Mouse (Mus musculus): Measurements from ENCODE around the gene Rubcn. TPM values are rescaled to one million over a fixed set of nuclear protein-coding genes. Genes with fewer than 3 reads are reported as not detected.

The Rubcn gene
- polyA plus RNA-seq, 1 experiment, result 28.5 TPM

GRCm38 (mm10) chr16:32810321-32810720, 67.2 kb downstream of the Rubcn start, which contains the start of gene Smbd1:
Gene Smbd1, minus strand, starts transcription at chr16:32810477.
- peaks cover 25% of the 10 kb centered on the region for H3K4me1 ChIP-seq (ENCODE audit: control insufficient read depth, insufficient read depth, insufficient read length, low read length)
- WGBS, result 39% methylated on average over 4 of the region's 4 CpGs
- no peak for TF ChIP-seq POLR2A (IDR thresholded peaks at IDR 0.05; ENCODE audit: low read depth, low read length)
- TF ChIP-seq CTCF (IDR thresholded peaks at IDR 0.05; ENCODE audit: extremely low read depth, insufficient read length, insufficient replicate concordance, low read depth, low read length), result peak; percentile 31; the same call in 1 of the 2 replicates
- H3K27ac ChIP-seq (ENCODE audit: insufficient read depth, low read depth, low read length), result no peak within 1 kb of the TSS
- no peaks in the 10 kb centered on the region for H3K27me3 ChIP-seq (ENCODE audit: control insufficient read depth, insufficient read depth, low read length)
- H3K36me3 ChIP-seq (ENCODE audit: control insufficient read depth, insufficient read depth, low read length), result no peaks in the 10 kb centered on the region
- no peak within 1 kb of the TSS for H3K4me3 ChIP-seq (ENCODE audit: low read depth, low read length)

DNA sequence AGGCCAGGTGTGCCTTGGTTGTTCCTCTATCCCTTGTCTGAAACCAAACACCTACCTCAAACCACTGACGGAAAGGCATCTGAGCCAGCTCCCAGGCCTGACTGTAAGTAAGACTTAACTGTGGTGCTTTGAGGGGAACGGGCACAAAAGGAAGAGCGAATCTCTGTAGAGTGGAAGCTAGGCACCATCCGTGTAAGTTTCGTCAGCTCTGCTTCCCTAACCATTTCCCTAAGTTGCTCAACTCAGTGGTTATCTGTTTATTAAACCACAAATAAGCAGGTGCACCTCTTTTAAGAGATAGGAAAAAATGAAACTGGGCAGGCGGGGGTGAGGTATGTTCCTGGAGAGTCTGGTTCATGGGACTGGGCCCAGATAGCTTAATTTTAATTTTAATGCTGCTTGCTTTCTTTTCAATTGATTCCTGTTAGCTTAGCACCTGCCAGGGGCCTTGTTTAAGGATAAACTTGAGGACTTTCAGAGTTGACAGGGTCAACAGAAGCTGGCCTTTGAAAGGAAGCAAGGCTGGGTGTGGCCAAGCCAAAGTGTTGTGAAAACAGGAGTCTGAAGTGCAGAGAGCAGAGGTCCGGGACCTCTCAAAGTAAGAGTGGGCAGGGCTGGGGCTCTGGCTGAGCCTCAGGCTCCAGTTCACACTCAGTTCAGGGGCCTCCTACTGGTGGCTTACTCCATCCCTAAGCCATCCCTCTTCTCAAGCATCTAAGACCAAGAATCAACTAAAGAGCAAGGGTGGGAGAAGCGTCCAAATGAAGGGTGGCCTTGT, 70.0 kb downstream of the Rubcn start:
- no peak overlapping the region for H3K4me3 ChIP-seq (ENCODE audit: low read depth, low read length)
- WGBS, result 28% methylated on average over 8 of the region's 8 CpGs
- peak overlapping the region; percentile 75; the same call in 1 of the 2 replicates for H3K27ac ChIP-seq (ENCODE audit: insufficient read depth, low read depth, low read length)
- peaks cover 27% of the 10 kb centered on the region for H3K4me1 ChIP-seq (ENCODE audit: control insufficient read depth, insufficient read depth, insufficient read length, low read length)
- H3K36me3 ChIP-seq (ENCODE audit: control insufficient read depth, insufficient read depth, low read length), result no peaks in the 10 kb centered on the region
- peak; percentile 7; the same call in 1 of the 2 replicates for TF ChIP-seq CTCF (IDR thresholded peaks at IDR 0.05; ENCODE audit: extremely low read depth, insufficient read length, insufficient replicate concordance, low read depth, low read length)
- TF ChIP-seq POLR2A (IDR thresholded peaks at IDR 0.05; ENCODE audit: low read depth, low read length), result no peak
- H3K27me3 ChIP-seq (ENCODE audit: control insufficient read depth, insufficient read depth, low read length), result no peaks in the 10 kb centered on the region

DNA sequence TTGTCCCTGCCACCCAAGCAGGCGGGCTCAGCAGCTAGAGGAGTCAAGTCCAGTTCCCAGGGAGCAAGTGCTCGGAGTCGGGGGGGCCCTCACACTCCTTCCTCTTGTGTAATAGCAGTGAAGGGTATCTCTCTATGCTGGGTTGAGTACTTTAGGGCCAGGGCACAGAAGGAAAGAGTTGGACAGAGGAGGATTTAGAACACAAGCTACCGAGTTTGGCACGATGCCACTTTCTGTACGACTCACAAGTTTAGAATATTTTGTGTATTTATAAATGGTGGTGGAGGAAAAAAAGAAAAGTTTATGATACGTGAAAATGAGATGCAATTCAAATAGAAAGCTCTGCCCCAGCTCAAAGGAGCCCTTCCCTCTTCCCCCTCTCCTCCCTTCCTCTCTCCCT, 72.4 kb downstream of the Rubcn start:
- no peaks in the 10 kb centered on the region for H3K36me3 ChIP-seq (ENCODE audit: control insufficient read depth, insufficient read depth, low read length)
- H3K27ac ChIP-seq (ENCODE audit: insufficient read depth, low read depth, low read length), result no peak overlapping the region
- peaks cover 28% of the 10 kb centered on the region for H3K4me1 ChIP-seq (ENCODE audit: control insufficient read depth, insufficient read depth, insufficient read length, low read length)
- H3K27me3 ChIP-seq (ENCODE audit: control insufficient read depth, insufficient read depth, low read length), result no peaks in the 10 kb centered on the region
- no peak for TF ChIP-seq CTCF (IDR thresholded peaks at IDR 0.05; ENCODE audit: extremely low read depth, insufficient read length, insufficient replicate concordance, low read depth, low read length)
- no peak for TF ChIP-seq POLR2A (IDR thresholded peaks at IDR 0.05; ENCODE audit: low read depth, low read length)
- WGBS, result 55% methylated on average over 7 of the region's 7 CpGs
- H3K4me3 ChIP-seq (ENCODE audit: low read depth, low read length), result no peak overlapping the region

- 61% methylated on average over 5 of the region's 5 CpGs for WGBS
- Histone ChIP-seq H3K4me3 (ENCODE audit: low read depth, low read length) (no peak overlapping the region), H3K27ac (ENCODE audit: insufficient read depth, low read depth, low read length) (no peak overlapping the region), H3K4me1 (ENCODE audit: control insufficient read depth, insufficient read depth, insufficient read length, low read length) (peaks cover 23% of the 10 kb centered on the region), H3K27me3 (ENCODE audit: control insufficient read depth, insufficient read depth, low read length) (no peaks in the 10 kb centered on the region), H3K36me3 (ENCODE audit: control insufficient read depth, insufficient read depth, low read length) (no peaks in the 10 kb centered on the region)
- TF ChIP-seq CTCF (IDR thresholded peaks at IDR 0.05; ENCODE audit: extremely low read depth, insufficient read length, insufficient replicate concordance, low read depth, low read length), result no peak
These were observed 73.7 kb downstream of the Rubcn start for GRCm38 (mm10) chr16:32803901-32804300.

DNA sequence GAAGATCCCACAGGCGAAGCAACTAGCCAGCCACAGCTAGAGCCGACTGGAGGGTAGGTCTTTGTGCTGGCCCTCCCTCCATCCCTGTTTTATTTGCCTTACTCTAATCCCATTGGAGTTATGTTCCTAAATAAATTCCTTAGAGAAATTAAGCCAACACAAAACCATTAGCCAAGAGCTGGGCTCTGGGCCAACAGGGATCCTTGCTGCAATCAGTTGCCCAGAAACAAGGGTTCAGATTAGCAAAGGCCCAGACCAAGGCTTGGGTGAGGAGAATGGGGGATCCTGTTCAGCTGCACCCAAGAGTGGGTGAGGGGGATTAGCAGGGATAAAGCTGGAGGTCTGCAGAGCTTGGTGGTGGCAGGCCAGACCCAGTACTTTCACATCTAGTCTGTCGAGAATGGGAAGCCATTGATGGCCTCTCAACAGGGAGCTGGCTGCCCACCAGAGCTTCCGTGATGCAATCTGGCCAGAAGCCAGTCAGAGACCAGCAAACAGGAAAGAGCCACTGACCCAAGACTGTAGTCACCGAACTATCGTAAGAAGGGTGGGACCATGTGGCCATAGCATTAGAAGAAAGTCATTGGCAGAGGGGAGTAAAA, 74.2 kb downstream of the Rubcn start:
- no peaks in the 10 kb centered on the region for H3K36me3 ChIP-seq (ENCODE audit: control insufficient read depth, insufficient read depth, low read length)
- 0 out of 2 replicates have a peak overlapping the region, but pooled peaks have one; percentile 14 for H3K27ac ChIP-seq (ENCODE audit: insufficient read depth, low read depth, low read length)
- TF ChIP-seq CTCF (IDR thresholded peaks at IDR 0.05; ENCODE audit: extremely low read depth, insufficient read length, insufficient replicate concordance, low read depth, low read length) (no peak), POLR2A (IDR thresholded peaks at IDR 0.05; ENCODE audit: low read depth, low read length) (no peak)
- H3K4me3 ChIP-seq (ENCODE audit: low read depth, low read length), result no peak overlapping the region
- H3K4me1 ChIP-seq (ENCODE audit: control insufficient read depth, insufficient read depth, insufficient read length, low read length), result peaks cover 27% of the 10 kb centered on the region
- 6% methylated on average over 6 of the region's 6 CpGs for WGBS
- H3K27me3 ChIP-seq (ENCODE audit: control insufficient read depth, insufficient read depth, low read length), result no peaks in the 10 kb centered on the region

DNA sequence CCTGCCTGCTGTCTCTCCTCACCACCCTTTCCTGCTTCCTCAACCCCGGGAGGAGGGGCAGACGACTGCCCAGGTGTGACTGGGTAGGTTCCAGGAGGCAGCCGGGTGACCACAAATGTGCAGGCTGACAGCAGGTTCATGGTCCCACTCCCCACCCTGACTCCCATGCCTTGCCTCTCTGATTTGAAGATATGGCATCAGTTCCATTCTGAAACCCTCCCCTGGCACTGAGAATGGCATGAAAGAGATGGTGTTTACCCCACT, 80.2 kb downstream of the Rubcn start, which contains the start of gene Muc20:
Gene Muc20, minus strand, starts transcription at position 10 of the 264 bp plus-strand sequence.
- H3K27me3 ChIP-seq (ENCODE audit: control insufficient read depth, insufficient read depth, low read length), result no peaks in the 10 kb centered on the region
- WGBS, result 48% methylated on average over 3 of the region's 3 CpGs
- H3K36me3 ChIP-seq (ENCODE audit: control insufficient read depth, insufficient read depth, low read length), result no peaks in the 10 kb centered on the region
- H3K4me1 ChIP-seq (ENCODE audit: control insufficient read depth, insufficient read depth, insufficient read length, low read length), result peaks cover 8% of the 10 kb centered on the region; the same call in 1 of the 2 replicates
- TF ChIP-seq CTCF (IDR thresholded peaks at IDR 0.05; ENCODE audit: extremely low read depth, insufficient read length, insufficient replicate concordance, low read depth, low read length), result no peak
- TF ChIP-seq POLR2A (IDR thresholded peaks at IDR 0.05; ENCODE audit: low read depth, low read length), result no peak
- H3K4me3 ChIP-seq (ENCODE audit: low read depth, low read length), result no peak within 1 kb of the TSS
- no peak within 1 kb of the TSS for H3K27ac ChIP-seq (ENCODE audit: insufficient read depth, low read depth, low read length)

DNA sequence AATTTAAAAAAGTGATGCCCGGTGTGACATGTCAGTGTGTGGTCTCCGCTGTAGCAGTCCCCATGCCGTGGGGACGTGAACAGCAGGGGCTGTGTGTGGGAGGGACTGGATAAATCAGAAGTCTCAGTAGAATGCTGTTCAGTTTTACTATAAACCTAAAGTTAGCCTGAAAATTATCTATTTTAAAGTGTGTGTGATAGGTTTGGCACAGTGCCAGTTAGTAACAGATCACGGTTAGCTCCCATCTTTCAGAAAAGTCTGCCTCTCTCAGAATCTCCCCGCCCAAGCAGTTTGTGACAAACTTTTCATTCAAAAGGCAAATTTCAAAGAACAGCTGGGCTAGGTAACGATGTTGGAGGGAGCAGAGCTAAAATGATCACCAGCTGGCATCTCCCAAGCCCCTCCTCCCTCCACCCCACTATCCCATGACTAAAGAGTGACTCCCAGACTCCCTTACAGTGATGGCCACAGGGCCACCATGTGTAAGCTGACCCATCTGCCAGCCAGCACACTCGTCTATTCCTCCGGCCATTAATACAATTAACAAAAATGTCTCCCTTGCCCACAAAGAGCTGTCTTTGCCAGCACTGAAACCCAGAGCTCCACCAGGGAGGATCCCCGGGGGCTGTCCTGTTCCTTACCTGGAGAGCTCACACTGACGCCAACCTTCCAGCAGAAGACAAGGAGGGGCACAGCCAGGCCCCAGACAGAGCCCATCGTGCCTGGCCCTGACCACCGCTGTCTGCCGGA, 80.7 kb downstream of the Rubcn start:
- peaks cover 8% of the 10 kb centered on the region; the same call in 1 of the 2 replicates for H3K4me1 ChIP-seq (ENCODE audit: control insufficient read depth, insufficient read depth, insufficient read length, low read length)
- WGBS, result 74% methylated on average over 14 of the region's 14 CpGs
- no peak overlapping the region for H3K4me3 ChIP-seq (ENCODE audit: low read depth, low read length)
- TF ChIP-seq POLR2A (IDR thresholded peaks at IDR 0.05; ENCODE audit: low read depth, low read length) (no peak), CTCF (IDR thresholded peaks at IDR 0.05; ENCODE audit: extremely low read depth, insufficient read length, insufficient replicate concordance, low read depth, low read length) (no peak)
- H3K27ac ChIP-seq (ENCODE audit: insufficient read depth, low read depth, low read length), result no peak overlapping the region
- H3K27me3 ChIP-seq (ENCODE audit: control insufficient read depth, insufficient read depth, low read length), result no peaks in the 10 kb centered on the region
- no peaks in the 10 kb centered on the region for H3K36me3 ChIP-seq (ENCODE audit: control insufficient read depth, insufficient read depth, low read length)
